Mouse (Mus musculus) embryonic facial prominence, embryonic 14.5 days (tissue): ENCODE results near the gene Cyp4x1. TPM values are rescaled to one million over a fixed set of nuclear protein-coding genes. Genes with fewer than 3 reads are reported as not detected.

Experiments
- ATAC-seq: fragments of 200-750 bp; cut with Nextera tagmentation; 2 replicates; pipeline ENCODE4 v1.8.0; 2017; ENCODE audit warnings: low read depth, moderate number of reproducible peaks, moderate TSS enrichment
- DNase-seq: peaks from one replicate; pipeline ENCODE4 v3.0.0-alpha.2; 2015; ENCODE audit warnings: low spot score
- H3K27ac ChIP-seq: fragments of 300-500 bp; sonication (generic); replicated peaks from 2 replicates; pipeline ENCODE4 v1.5.1; 2014; ENCODE audit warnings: low read depth, mild to moderate bottlenecking, low read length, moderate library complexity
- H3K27me3 ChIP-seq: fragments of 300-500 bp; sonication (generic); replicated peaks from 2 replicates; pipeline ENCODE4 v1.6.1; 2014; ENCODE audit warnings: low read length; ENCODE audit not compliant: control insufficient read depth, insufficient read depth
- H3K36me3 ChIP-seq: fragments of 300-500 bp; sonication (generic); 2 replicates; pipeline ENCODE4 v1.6.1; 2014; ENCODE audit warnings: low read length, mixed read lengths; ENCODE audit not compliant: control insufficient read depth, insufficient read depth
- H3K4me1 ChIP-seq: fragments of 300-500 bp; sonication (generic); 2 replicates; pipeline ENCODE4 v1.6.1; 2014; ENCODE audit warnings: antibody characterized with exemption, low read length; ENCODE audit not compliant: control insufficient read depth, insufficient read depth
- H3K4me2 ChIP-seq: fragments of 300-500 bp; sonication (generic); 2 replicates; pipeline ENCODE4 v1.6.1; 2014; ENCODE audit warnings: low read depth, mild to moderate bottlenecking, low read length, moderate library complexity, mixed read lengths
- H3K4me3 ChIP-seq: fragments of 300-500 bp; sonication (generic); 2 replicates; pipeline ENCODE4 v1.5.1; 2014; ENCODE audit warnings: low read depth, mild to moderate bottlenecking, low read length
- H3K9ac ChIP-seq: fragments of 300-500 bp; sonication (generic); 2 replicates; pipeline ENCODE4 v1.6.1; 2014; ENCODE audit warnings: low read depth, mild to moderate bottlenecking, low read length, moderate library complexity, mixed read lengths
- H3K9me3 ChIP-seq: fragments of 300-500 bp; sonication (generic); 2 replicates; pipeline ENCODE4 v1.6.1; 2016; ENCODE audit warnings: low read length; ENCODE audit not compliant: control insufficient read depth
- WGBS: fragments of 180-500 bp; shearing (Covaris S2); extraction: QIAGEN DNeasy Blood & Tissue Kit; methylation state at CpG from one replicate; pipeline ENCODE4 v1.1.7; 2014; 5-methylcytosine and 5-hydroxymethylcytosine counted together
- polyA plus RNA-seq: library from polyadenylated mRNA; unstranded; fragments of >200 nt; fragmentation: Nextera tagmentation; extraction: Ambion mirVana; gene quantifications from 2 replicates; pipeline ENCODE4 v1.2.1, GENCODE M21; 2014

Gene Cyp4x1
- polyA plus RNA-seq, 1 experiment from 2014 or later = 0.84 TPM

DNA sequence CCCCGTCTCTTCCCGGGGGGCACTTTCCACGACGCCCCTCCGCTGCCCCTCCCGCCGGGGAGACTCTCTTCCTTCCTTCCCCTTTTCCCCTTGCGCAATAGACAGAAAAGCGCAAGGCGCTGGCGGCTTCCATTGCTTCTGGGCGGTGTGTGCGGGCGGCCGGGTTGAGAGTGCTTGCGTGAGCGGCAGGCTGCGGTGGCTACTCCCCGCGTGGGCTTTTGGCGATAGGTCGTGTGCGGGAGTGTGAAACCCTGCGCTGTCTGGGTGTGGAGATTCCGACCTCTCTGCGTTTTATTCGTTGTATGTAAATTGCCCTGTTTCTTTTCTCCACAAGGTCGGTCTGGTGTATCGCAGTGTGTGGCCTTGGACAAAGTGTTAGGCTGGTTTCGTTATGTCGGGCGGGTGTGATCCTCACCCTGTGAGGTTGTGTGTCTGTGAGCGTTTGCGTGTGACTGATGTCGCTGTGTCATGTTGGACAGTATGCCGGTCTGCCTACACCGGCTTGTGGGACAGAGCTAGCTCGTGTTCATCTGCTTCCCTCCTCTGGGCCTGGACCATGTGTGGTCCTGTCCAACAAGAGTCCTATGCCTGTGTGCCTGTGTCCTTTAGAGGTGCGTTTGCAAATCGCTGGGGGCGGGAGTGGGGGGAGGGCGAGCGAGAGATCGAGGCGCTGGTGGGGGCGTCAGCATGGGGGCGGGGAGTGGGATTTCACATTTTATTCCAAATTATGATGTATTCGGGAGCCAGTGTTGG lies 77.0 kb downstream of the Cyp4x1 start:
- Histone ChIP-seq H3K4me2 (peak overlapping the region; percentile 62), H3K36me3 (no peaks in the 10 kb centered on the region), H3K4me3 (peak overlapping the region; percentile 41), H3K9me3 (no peaks in the 10 kb centered on the region), H3K9ac (peak overlapping the region; percentile 45), H3K27me3 (peaks cover 97% of the 10 kb centered on the region), H3K27ac (peak overlapping the region; percentile 39; the same call in 1 of the 2 replicates), H3K4me1 (peaks cover 4% of the 10 kb centered on the region; the same call in 1 of the 2 replicates)
- ATAC-seq (peak; percentile 77; the same call in 1 of the 2 replicates), DNase-seq (peak; percentile 41)
- WGBS = 1% methylated on average over 27 of the region's 48 CpGs

DNA sequence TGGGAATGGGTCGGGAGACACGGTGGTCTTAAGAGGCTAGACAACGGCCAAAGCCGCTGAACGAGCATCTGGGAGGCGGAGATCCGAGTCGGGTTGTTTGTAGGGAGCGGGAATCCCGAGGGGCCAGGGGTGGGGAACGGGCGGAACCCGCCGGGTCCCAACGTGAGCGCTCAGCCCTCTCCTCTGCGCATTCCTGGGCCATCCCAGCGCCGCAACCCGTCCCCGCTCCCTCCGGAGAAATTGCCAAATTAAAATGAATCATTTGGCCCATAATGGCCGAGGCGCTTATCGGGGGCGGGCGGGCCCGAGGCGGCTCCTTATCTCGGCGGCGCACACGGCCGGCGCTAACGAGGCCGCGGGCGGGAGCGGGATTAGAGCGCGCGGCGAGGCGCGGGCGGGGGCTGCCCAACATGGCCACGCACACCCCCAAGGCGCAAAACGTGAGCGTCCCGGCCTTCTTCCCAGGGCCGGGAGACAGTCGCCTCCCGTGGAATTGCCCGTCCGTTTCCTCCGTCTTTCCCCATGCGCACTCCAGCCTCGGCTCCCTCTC lies 77.6 kb downstream of the Cyp4x1 start, which contains the start of gene Tal1:
Gene Tal1, plus strand, starts transcription at position 56 of the 550 bp plus-strand sequence.
- peak within 1 kb of the TSS; percentile 41 for H3K4me3 ChIP-seq
- H3K4me2 ChIP-seq = peak within 1 kb of the TSS; percentile 62
- H3K4me1 ChIP-seq = peaks cover 4% of the 10 kb centered on the region; the same call in 1 of the 2 replicates
- H3K27me3 ChIP-seq = peaks cover 97% of the 10 kb centered on the region
- ATAC-seq (peak; percentile 20; the same call in 1 of the 2 replicates), DNase-seq (no peak)
- no peaks in the 10 kb centered on the region for H3K36me3 ChIP-seq
- 0% methylated on average over 14 of the region's 60 CpGs for WGBS
- H3K9ac ChIP-seq = peak within 1 kb of the TSS; percentile 45
- H3K27ac ChIP-seq = 0 out of 2 replicates have a peak within 1 kb of the TSS, but pooled peaks have one; percentile 28
- no peaks in the 10 kb centered on the region for H3K9me3 ChIP-seq

Other genes starting within 250 kb of the Cyp4x1 start
- 0.81 and 1.3 TPM in 2 replicates for gene Foxd2, start 225.4 kb downstream of the Cyp4x1 start, polyA plus RNA-seq
- gene Foxe3, start 208.3 kb downstream of the Cyp4x1 start, polyA plus RNA-seq = not detected in 2 replicates
- gene Cmpk1, start 147.0 kb downstream of the Cyp4x1 start, polyA plus RNA-seq = 110 and 112 TPM in 2 replicates
- 11.8 and 14.1 TPM in 2 replicates for gene Stil, start 134.1 kb downstream of the Cyp4x1 start, polyA plus RNA-seq
- 1.3 and 1.6 TPM in 2 replicates for gene Tal1, start 77.9 kb downstream of the Cyp4x1 start, polyA plus RNA-seq
- 7.7 and 18.5 TPM in 2 replicates for gene Pdzk1ip1, start 45.6 kb downstream of the Cyp4x1 start, polyA plus RNA-seq
- gene Cyp4a29, start 107.8 kb upstream of the Cyp4x1 start, polyA plus RNA-seq = 0.11 TPM in 1 of 2 replicates, not detected in the other
- 0.50 and 0.81 TPM in 2 replicates for gene Cyp4a12a, start 164.8 kb upstream of the Cyp4x1 start, polyA plus RNA-seq